Mouse (Mus musculus) G1E (cell line): ENCODE measurements at regions not wholly inside any gene's neighbourhood (a gene's known extent, or its start where the extent isn't known, plus 50 kb on each side); places are given as distances from the start of the nearest gene placed in this dataset.

ENCODE experiments used
- ATAC-seq: 2 replicates; pipeline ENCODE4 v1.8.0; 2016; ENCODE audit warnings: mild to moderate bottlenecking; ENCODE audit not compliant: insufficient number of reproducible peaks, poor library complexity, low FRiP score, severe bottlenecking; ENCODE audit errors: extremely low read depth
- DNase-seq: peaks from one replicate; pipeline ENCODE4 v3.0.0; 2012; ENCODE audit warnings: low spot score
- H3K27me3 ChIP-seq: 2 replicates; pipeline ENCODE4 v1.6.1; 2012; ENCODE audit warnings: mild to moderate bottlenecking, low read length, inconsistent platforms; ENCODE audit not compliant: insufficient read depth
- H3K36me3 ChIP-seq: replicated peaks from 2 replicates; pipeline ENCODE3; 2012; ENCODE audit warnings: mild to moderate bottlenecking, inconsistent platforms
- H3K4me1 ChIP-seq: 2 replicates; pipeline ENCODE4 v1.6.1; 2012; ENCODE audit warnings: low read depth, low read length, inconsistent platforms, mixed read lengths; ENCODE audit not compliant: insufficient read depth
- H3K4me3 ChIP-seq: 2 replicates; pipeline ENCODE4 v1.5.1; 2012; ENCODE audit warnings: low read depth, mild to moderate bottlenecking, inconsistent platforms, low read length, moderate library complexity, mixed read lengths
- H3K9me3 ChIP-seq: replicated peaks from 2 replicates; pipeline ENCODE4 v1.6.1; 2012; ENCODE audit warnings: inconsistent platforms
- CTCF ChIP-seq: IDR thresholded peaks from 2 replicates; pipeline ENCODE4 v1.5.1; 2012; ENCODE audit warnings: low read depth, low read length, inconsistent platforms, mixed read lengths
- GATA1 ChIP-seq: IDR thresholded peaks from 2 replicates; pipeline ENCODE4 v1.6.1; 2012; ENCODE audit warnings: borderline replicate concordance, low read length, inconsistent platforms, mixed read lengths
- GATA2 ChIP-seq: IDR thresholded peaks from 2 replicates; pipeline ENCODE4 v1.6.1; 2012; ENCODE audit warnings: low read depth, low read length, inconsistent platforms, borderline replicate concordance
- POLR2AphosphoS5 ChIP-seq: IDR thresholded peaks from 2 replicates; pipeline ENCODE4 v1.6.1; 2012; ENCODE audit warnings: low read depth, low read length, inconsistent platforms; ENCODE audit not compliant: insufficient replicate concordance
- TAL1 ChIP-seq: conservative IDR thresholded peaks from 2 replicates; pipeline ENCODE4 v1.6.1; 2012; ENCODE audit warnings: low read depth, low read length, inconsistent platforms, mixed read lengths

DNA sequence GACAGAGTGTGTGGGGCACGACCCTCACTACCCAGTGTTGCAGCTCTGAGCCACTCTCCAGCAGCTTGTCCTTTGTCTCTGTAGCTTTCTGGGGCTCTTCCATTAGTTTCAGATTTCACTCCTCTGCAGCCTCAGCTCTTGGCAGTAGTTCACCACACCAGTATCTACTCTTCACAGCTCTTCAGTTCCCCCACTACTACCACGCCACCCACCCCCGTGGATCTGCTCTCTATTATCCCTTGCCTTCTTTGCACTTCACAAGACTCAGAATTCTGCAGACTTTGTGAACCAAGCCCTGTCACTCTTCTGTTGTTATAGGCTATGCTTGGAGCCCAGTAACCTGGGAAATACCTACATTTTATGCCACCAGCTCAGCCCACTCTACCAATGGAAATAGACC, 960.5 kb upstream of the B3galt2 start:
- Histone ChIP-seq H3K27me3 (no peaks in the 10 kb centered on the region), H3K9me3 (peaks cover 4% of the 10 kb centered on the region; the same call in 1 of the 2 replicates), H3K4me3 (no peak overlapping the region), H3K4me1 (no peaks in the 10 kb centered on the region), H3K36me3 (no peaks in the 10 kb centered on the region)
- ATAC-seq (no peak), DNase-seq (no peak)
- TF ChIP-seq CTCF (no peak), TAL1 (no peak), GATA1 (no peak), GATA2 (no peak), POLR2AphosphoS5 (no peak)

DNA sequence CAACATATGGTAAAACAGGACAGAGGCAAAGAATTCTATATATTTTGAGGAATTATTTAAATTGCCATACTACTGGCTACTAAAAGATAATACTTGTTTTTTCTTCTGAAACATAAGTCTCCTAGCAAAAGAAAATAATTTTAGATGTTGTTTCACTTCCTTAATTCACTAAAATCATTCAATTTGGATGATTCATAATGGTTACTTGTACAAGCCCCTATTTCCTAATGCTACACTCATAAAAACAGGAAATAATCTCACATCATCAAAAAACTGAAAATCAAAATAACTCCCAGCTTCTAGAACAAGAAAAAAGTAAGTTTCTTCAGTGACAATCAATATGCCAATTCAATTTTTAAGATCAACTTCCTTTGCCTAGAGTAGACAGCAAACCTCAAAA, 951.6 kb upstream of the B3galt2 start:
- Histone ChIP-seq H3K27me3 (no peaks in the 10 kb centered on the region), H3K36me3 (no peaks in the 10 kb centered on the region), H3K9me3 (no peaks in the 10 kb centered on the region), H3K4me3 (no peak overlapping the region), H3K4me1 (no peaks in the 10 kb centered on the region)
- ATAC-seq (no peak), DNase-seq (no peak)
- TF ChIP-seq TAL1, result no peak
- TF ChIP-seq POLR2AphosphoS5, result no peak
- TF ChIP-seq GATA1, result no peak
- TF ChIP-seq GATA2, result no peak
- TF ChIP-seq CTCF, result no peak

DNA sequence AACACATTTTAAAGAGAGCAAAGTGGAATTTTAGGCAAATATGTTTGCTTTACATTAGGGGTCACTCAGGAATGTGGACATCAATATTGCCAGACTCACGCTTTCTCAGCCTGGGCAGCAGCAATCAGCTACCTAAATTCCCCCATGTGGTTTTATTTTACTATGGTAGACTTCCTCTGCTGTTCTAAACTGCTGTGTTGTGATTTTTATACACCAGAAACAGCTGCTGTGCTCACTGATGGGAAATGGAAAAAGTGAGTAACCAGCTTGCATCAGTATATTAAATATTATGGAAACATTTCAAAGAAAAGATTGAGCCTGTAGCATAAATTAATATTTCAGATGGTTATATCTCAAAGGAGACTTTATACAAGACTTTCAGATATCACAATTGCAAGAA, 945.3 kb upstream of the B3galt2 start:
- no peaks in the 10 kb centered on the region for H3K4me1 ChIP-seq
- no peaks in the 10 kb centered on the region for H3K27me3 ChIP-seq
- TF ChIP-seq POLR2AphosphoS5 (no peak), CTCF (no peak), TAL1 (no peak), GATA2 (no peak), GATA1 (no peak)
- 0 out of 2 replicates have a peak, but pooled peaks cover 4% of the 10 kb centered on the region for H3K9me3 ChIP-seq
- ATAC-seq (no peak), DNase-seq (no peak)
- no peak overlapping the region for H3K4me3 ChIP-seq
- H3K36me3 ChIP-seq, result no peaks in the 10 kb centered on the region

DNA sequence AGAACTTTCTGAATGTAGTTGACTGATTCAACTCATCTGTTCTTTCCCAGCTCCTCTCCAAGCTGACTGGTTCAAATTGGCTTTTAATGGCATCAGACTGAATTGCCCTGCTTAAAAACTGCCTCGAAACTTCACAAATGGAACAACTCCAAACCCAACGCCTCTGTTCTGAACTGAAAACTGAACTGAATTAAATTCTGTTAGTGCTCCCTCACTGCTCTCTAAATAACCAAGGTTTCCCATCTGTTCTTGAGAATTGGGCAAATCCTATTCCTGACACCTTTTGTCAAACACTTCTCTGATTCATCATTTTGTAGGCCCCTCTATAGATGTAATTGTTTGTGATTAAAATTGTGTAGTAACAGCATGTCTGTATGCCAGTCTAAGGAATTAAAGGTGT, 932.2 kb upstream of the B3galt2 start:
- Histone ChIP-seq H3K9me3 (peaks cover 6% of the 10 kb centered on the region), H3K4me3 (no peak overlapping the region), H3K4me1 (no peaks in the 10 kb centered on the region), H3K36me3 (no peaks in the 10 kb centered on the region), H3K27me3 (no peaks in the 10 kb centered on the region)
- no peak for ATAC-seq
- DNase-seq, result no peak
- TF ChIP-seq TAL1, result no peak
- no peak for TF ChIP-seq POLR2AphosphoS5
- TF ChIP-seq CTCF, result no peak
- TF ChIP-seq GATA1, result no peak
- TF ChIP-seq GATA2, result no peak

DNA sequence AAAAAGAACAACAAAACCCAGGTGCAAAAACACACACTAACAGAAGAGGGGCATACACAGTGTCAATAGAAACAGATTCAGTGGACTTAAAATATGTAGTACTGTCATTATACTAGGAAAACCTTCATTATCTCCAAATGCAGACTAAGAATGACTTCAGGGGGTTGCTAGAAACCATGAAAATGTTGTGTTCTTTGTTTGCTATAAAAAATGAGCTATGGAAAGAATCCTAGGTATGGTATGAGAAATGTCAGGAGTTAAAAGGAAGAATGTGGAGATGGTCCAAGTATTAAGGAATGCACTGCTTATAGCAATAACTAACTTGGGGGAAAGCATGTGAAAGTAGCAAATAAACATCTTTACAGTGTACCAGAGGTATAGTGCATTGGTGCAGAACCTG, 910.2 kb upstream of the B3galt2 start:
- DNase-seq, result no peak

DNA sequence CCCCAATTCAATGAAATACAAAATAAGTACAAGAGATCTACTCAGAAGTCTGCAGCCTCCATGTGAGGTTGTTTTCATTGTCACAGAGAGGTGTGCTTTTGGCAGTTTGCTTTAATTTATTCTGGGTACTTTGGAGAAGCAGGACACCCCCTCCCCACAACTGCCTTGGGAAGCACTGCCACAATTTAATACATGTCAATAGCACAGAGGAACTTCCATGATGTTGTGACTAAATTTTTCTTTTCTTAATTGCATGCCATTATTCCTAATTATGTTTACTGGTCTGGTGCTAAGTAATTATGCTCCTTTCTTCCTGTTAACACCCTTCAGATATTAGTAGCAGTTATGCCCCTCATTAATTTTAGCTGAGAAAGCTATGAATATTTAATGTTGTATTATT, 906.4 kb upstream of the B3galt2 start:
- Histone ChIP-seq H3K4me1 (no peaks in the 10 kb centered on the region), H3K9me3 (peaks cover 6% of the 10 kb centered on the region), H3K27me3 (no peaks in the 10 kb centered on the region), H3K36me3 (no peaks in the 10 kb centered on the region), H3K4me3 (no peak overlapping the region)
- ATAC-seq, result no peak
- DNase-seq, result no peak
- TF ChIP-seq GATA1, result no peak
- TF ChIP-seq CTCF, result no peak
- no peak for TF ChIP-seq TAL1
- no peak for TF ChIP-seq POLR2AphosphoS5
- no peak for TF ChIP-seq GATA2

More for the DNA sequence above, 910.2 kb upstream of the B3galt2 start:
- no peak for ATAC-seq
- no peak for TF ChIP-seq POLR2AphosphoS5
- TF ChIP-seq GATA2, result no peak
- no peak for TF ChIP-seq CTCF
- no peak for TF ChIP-seq GATA1
- TF ChIP-seq TAL1, result no peak
- Histone ChIP-seq H3K27me3 (no peaks in the 10 kb centered on the region), H3K4me3 (no peak overlapping the region), H3K9me3 (peaks cover 4% of the 10 kb centered on the region; the same call in 1 of the 2 replicates), H3K36me3 (no peaks in the 10 kb centered on the region), H3K4me1 (no peaks in the 10 kb centered on the region)

DNA sequence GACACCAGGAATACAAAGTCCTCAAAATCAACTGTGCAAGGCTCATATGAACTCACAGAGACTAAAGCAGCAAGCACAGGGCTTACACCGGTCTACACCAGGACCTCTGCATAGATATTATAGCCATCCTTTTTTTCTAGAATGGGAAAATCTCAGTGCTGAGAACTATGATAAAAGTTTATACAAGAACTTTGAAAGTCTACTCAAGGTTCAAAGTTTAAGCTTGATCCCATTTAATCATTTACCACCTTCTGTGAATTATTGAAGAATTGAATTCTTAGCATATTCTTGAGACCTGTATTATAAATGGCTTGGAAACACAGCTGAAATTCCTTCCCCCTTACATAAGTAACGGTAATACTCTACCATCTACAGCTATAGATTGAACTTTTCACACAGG, 902.1 kb upstream of the B3galt2 start:
- Histone ChIP-seq H3K4me3 (no peak overlapping the region), H3K27me3 (no peaks in the 10 kb centered on the region), H3K36me3 (no peaks in the 10 kb centered on the region), H3K4me1 (no peaks in the 10 kb centered on the region), H3K9me3 (peaks cover 6% of the 10 kb centered on the region)
- ATAC-seq (no peak), DNase-seq (no peak)
- TF ChIP-seq GATA2 (no peak), GATA1 (no peak), TAL1 (no peak), CTCF (no peak), POLR2AphosphoS5 (no peak)
